ENCODE assay signal across 8 mouse cellular contexts in genomic region chr6:83506258-83507167, GRCm38 (mm10). TPM values are rescaled to one million over a fixed set of nuclear protein-coding genes. Genes with fewer than 3 reads are reported as not detected.
DNase-seq lines count a peak whose midpoint lies in the region; ATAC-seq lines count a peak whose summit lies in the region.

TSS of gene Dguok (minus strand) at chr6:83506969.

- H3K4me1 ChIP-seq in hindbrain, embryonic 12.5 days = peaks cover 10% of the 10 kb centered on the region

- peak within 1 kb of the TSS; percentile 93 for H3K27ac ChIP-seq in hindbrain, embryonic 12.5 days

- H3K9me3 ChIP-seq in hindbrain, embryonic 12.5 days (replicated peaks) = no peaks in the 10 kb centered on the region

- peak within 1 kb of the TSS; percentile 75 for H3K4me2 ChIP-seq in hindbrain, embryonic 12.5 days (replicated peaks)

- DNase-seq in NIH3T3 (ENCODE audit: low read depth) = peak; percentile 99
- DNase-seq in cerebellum, postnatal 10 days = peak; percentile 97 to 98
- peak; percentile 97 to 98 for DNase-seq in frontal cortex, postnatal 10 days (ENCODE audit: low spot score in 2 of 2)
- DNase-seq in layer of hippocampus, postnatal 14 days (ENCODE audit: low spot score in 2 of 2) = peak; percentile 96 to 98
- peak; percentile 97 for DNase-seq in lung, postnatal 14 days
- peak; percentile 96 for DNase-seq in retina, adult 2 months (ENCODE audit: low read depth, low spot score)
- peak; percentile 95 to 99 for DNase-seq in thymus, postnatal 36 days

- peak; percentile 100 for ATAC-seq in hindbrain, embryonic 12.5 days (ENCODE audit: low FRiP score)

- H3K36me3 ChIP-seq in hindbrain, embryonic 12.5 days = 0 out of 2 replicates have a peak, but pooled peaks cover 4% of the 10 kb centered on the region

- WGBS in hindbrain, embryonic 12.5 days = under 1% methylated on average over 54 of the region's 54 CpGs

- H3K27me3 ChIP-seq in hindbrain, embryonic 12.5 days = no peaks in the 10 kb centered on the region; the same call in 1 of the 2 replicates

- peak within 1 kb of the TSS; percentile 84 for H3K4me3 ChIP-seq in hindbrain, embryonic 12.5 days

- H3K9ac ChIP-seq in hindbrain, embryonic 12.5 days = peak within 1 kb of the TSS; percentile 81

RNA-seq across cellular contexts. Expression of gene Dguok, which starts in this region (rescaled TPM):
- polyA plus RNA-seq in hindbrain, embryonic 12.5 days (2016; fragmentation: Nextera tagmentation; extraction: Ambion mirVana) = 64.3 and 64.5 TPM in 2 replicates
- 10 to 100 TPM; 28.1 to 28.7 TPM for total RNA-seq in layer of hippocampus, postnatal 14 days (2021)

Comparison
In these comparisons a context has a peak if more than half of its experiments do, and no peak if none do; other contexts are left out.
1. Peak in every context shown above with its lines: DNase-seq, ATAC-seq, H3K4me3 ChIP-seq and H3K27ac ChIP-seq.